Mouse (Mus musculus) liver, adult 2 months (tissue): ENCODE results near the gene Fam102a.

ENCODE experiments used
- CTCF ChIP-seq: fragments of 200-500 bp; IDR thresholded peaks from 2 replicates; pipeline ENCODE4 v1.5.1; 2011; ENCODE audit warnings: low read depth, low read length, control low read depth
- POLR2A ChIP-seq: fragments of 200-500 bp; IDR thresholded peaks from 2 replicates; pipeline ENCODE4 v1.6.1; 2011; ENCODE audit warnings: low read length, control low read depth; ENCODE audit not compliant: insufficient read depth; ENCODE audit errors: extremely low read depth

DNA sequence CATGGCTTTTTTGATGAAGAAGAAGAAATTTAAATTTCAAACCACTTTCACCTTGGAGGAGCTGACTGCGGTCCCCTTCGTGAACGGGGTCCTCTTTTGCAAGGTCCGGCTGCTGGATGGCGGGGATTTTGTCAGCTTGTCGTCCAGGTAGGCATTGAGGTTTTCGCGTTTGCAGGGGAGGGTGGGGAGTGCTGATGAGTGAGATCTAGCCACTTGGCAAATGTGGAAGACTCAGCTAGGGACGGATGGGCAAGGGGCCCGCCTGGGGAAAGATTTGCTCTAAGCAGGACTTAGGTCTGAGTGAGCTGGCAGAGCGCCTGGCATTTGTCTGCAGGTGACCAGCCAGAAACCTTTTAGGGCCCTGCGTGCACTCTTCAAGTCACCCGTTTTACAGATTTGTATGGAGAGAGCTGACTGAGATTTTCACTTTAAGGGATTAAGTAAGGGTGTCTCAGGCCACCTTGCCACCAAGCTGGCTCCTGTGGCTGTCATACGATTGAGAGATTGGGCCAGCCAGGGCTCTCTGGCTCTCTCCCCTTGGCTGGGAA lies 1.0 kb downstream of the Fam102a start:
- TF ChIP-seq CTCF (no peak), POLR2A (no peak)
